In the genomic region with DNA sequence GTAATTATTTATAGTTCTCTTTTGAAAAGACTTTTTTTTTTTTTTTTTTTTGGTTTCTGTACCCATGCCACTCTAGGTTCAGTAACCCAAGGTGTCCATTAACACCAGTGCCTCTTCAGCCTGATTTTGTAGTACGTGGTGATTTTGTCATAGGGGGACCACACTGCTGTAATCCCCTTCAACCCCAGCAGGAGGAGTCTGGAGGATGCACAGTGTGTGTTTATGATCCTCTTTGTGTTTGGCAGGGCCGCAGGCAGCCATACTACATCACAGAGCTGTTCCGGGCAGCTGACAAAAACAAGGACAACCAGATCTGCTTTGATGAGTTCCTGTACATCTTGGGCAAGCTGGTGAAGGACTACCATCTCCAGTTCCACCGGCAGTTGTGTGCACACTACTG, we compare ENCODE assay signal across 13 mouse cellular contexts. TPM values are rescaled to one million over a fixed set of nuclear protein-coding genes. Genes with fewer than 3 reads are reported as not detected.
DNase-seq lines count a peak whose midpoint lies in the region; ATAC-seq and TF ChIP-seq lines count a peak whose summit lies in the region.
"Had no signal": no experiment of that assay in that cellular context is flagged by ENCODE, and none has a peak within 500 bp of the region (broad histone marks: within the 10 kb centered on the region; RNA-seq: fewer than 3 reads in every experiment).

No protein-coding gene starts in this region.

- 71% methylated on average over 4 of the region's 4 CpGs for WGBS in intestine, postnatal 0 days
- WGBS in intestine, embryonic 15.5 days, result 69% methylated on average over 4 of the region's 4 CpGs
- 80% methylated on average over 4 of the region's 4 CpGs for WGBS in neural tube, embryonic 15.5 days

- H3K27ac ChIP-seq in intestine, postnatal 0 days (ENCODE audit: low read depth, low read length), result no peak overlapping the region
- H3K27ac ChIP-seq in intestine, embryonic 15.5 days, result no peak overlapping the region
- no peak overlapping the region for H3K27ac ChIP-seq in neural tube, embryonic 15.5 days (replicated peaks)
- H3K27ac ChIP-seq: embryonic facial prominence, embryonic 15.5 days; gastrocnemius, adult 2 months; hindbrain, embryonic 12.5 days; liver, embryonic 15.5 days had no signal

- no peak for ATAC-seq in intestine, postnatal 0 days
- ATAC-seq in intestine, embryonic 15.5 days, result no peak
- ATAC-seq in common myeloid progenitor, adult 5-6 weeks (replicated peaks; ENCODE audit: low read depth, poor library complexity, severe bottlenecking), result peak; percentile 62; the same call in 1 of the 2 replicates
- ATAC-seq in neural tube, embryonic 15.5 days (ENCODE audit: low FRiP score), result no peak
- ATAC-seq in cerebellum, adult (ENCODE audit: insufficient number of reproducible peaks, low FRiP score, low TSS enrichment), result no peak

- H3K4me3 ChIP-seq in intestine, postnatal 0 days (ENCODE audit: low read depth, low read length), result no peak overlapping the region
- no peak overlapping the region for H3K4me3 ChIP-seq in intestine, embryonic 15.5 days (replicated peaks)
- no peak overlapping the region for H3K4me3 ChIP-seq in neural tube, embryonic 15.5 days (replicated peaks)
- H3K4me3 ChIP-seq: embryonic facial prominence, embryonic 15.5 days; gastrocnemius, adult 2 months; hindbrain, embryonic 12.5 days; liver, embryonic 15.5 days had no signal

- no peaks in the 10 kb centered on the region for H3K4me1 ChIP-seq in intestine, postnatal 0 days (replicated peaks; ENCODE audit: control insufficient read depth, insufficient read depth, low read length)
- no peaks in the 10 kb centered on the region for H3K4me1 ChIP-seq in intestine, embryonic 15.5 days (replicated peaks)
- H3K4me1 ChIP-seq in neural tube, embryonic 15.5 days, result no peaks in the 10 kb centered on the region
- H3K4me1 ChIP-seq: embryonic facial prominence, embryonic 15.5 days; hindbrain, embryonic 12.5 days; liver, embryonic 15.5 days had no signal

- TF ChIP-seq CTCF in intestine, postnatal 0 days (IDR thresholded peaks at IDR 0.05; ENCODE audit: low read depth), result peak; percentile 58

- no peaks in the 10 kb centered on the region for H3K27me3 ChIP-seq in intestine, postnatal 0 days (replicated peaks; ENCODE audit: control insufficient read depth, insufficient read depth, low read length)
- peaks cover 5% of the 10 kb centered on the region for H3K27me3 ChIP-seq in intestine, embryonic 15.5 days (replicated peaks)
- 0 out of 2 replicates have a peak, but pooled peaks cover 5% of the 10 kb centered on the region for H3K27me3 ChIP-seq in neural tube, embryonic 15.5 days (replicated peaks)
- H3K27me3 ChIP-seq: liver, embryonic 15.5 days had no signal

- no peak overlapping the region for H3K4me2 ChIP-seq in intestine, postnatal 0 days (replicated peaks; ENCODE audit: low read depth)
- no peak overlapping the region for H3K4me2 ChIP-seq in intestine, embryonic 15.5 days (replicated peaks)
- H3K4me2 ChIP-seq in neural tube, embryonic 15.5 days, result no peak overlapping the region
- H3K4me2 ChIP-seq: embryonic facial prominence, embryonic 15.5 days; hindbrain, embryonic 12.5 days; liver, embryonic 15.5 days had no signal

- no peak overlapping the region for H3K9ac ChIP-seq in intestine, postnatal 0 days (ENCODE audit: low read depth, low read length)
- H3K9ac ChIP-seq in intestine, embryonic 15.5 days, result no peak overlapping the region
- H3K9ac ChIP-seq in neural tube, embryonic 15.5 days (replicated peaks), result no peak overlapping the region
- H3K9ac ChIP-seq: embryonic facial prominence, embryonic 15.5 days; hindbrain, embryonic 12.5 days; liver, embryonic 15.5 days had no signal

- no peaks in the 10 kb centered on the region for H3K36me3 ChIP-seq in intestine, postnatal 0 days (ENCODE audit: control insufficient read depth, insufficient read depth)
- H3K36me3 ChIP-seq in intestine, embryonic 15.5 days, result no peaks in the 10 kb centered on the region
- no peaks in the 10 kb centered on the region for H3K36me3 ChIP-seq in neural tube, embryonic 15.5 days
- H3K36me3 ChIP-seq: embryonic facial prominence, embryonic 15.5 days; hindbrain, embryonic 12.5 days; liver, embryonic 15.5 days had no signal

- H3K9me3 ChIP-seq in intestine, postnatal 0 days (ENCODE audit: control insufficient read depth), result no peaks in the 10 kb centered on the region
- no peaks in the 10 kb centered on the region for H3K9me3 ChIP-seq in intestine, embryonic 15.5 days
- H3K9me3 ChIP-seq in neural tube, embryonic 15.5 days (replicated peaks), result no peaks in the 10 kb centered on the region
- H3K9me3 ChIP-seq: embryonic facial prominence, embryonic 15.5 days; hindbrain, embryonic 12.5 days; liver, embryonic 15.5 days had no signal

- DNase-seq in thymus, postnatal 0 days (ENCODE audit: low spot score), result peak; percentile 10
- DNase-seq in thymus, adult 18-20 months, result no peak
- DNase-seq: cerebellum, adult 11 months; gastrocnemius, adult 2 months had no signal

RNA-seq across cellular contexts. Expression of a gene that starts 3.6 kb away (rescaled TPM):
- 0.12 TPM in 1 of 2 replicates, not detected in the other for polyA plus RNA-seq in intestine, postnatal 0 days (2015; fragmentation: Nextera tagmentation; extraction: Ambion mirVana)
- polyA plus RNA-seq in intestine, embryonic 15.5 days (2015; fragmentation: Nextera tagmentation; extraction: Ambion mirVana), result 0.13 and 0.44 TPM in 2 replicates
- 0.28 and 0.38 TPM in 2 replicates for polyA plus RNA-seq in thymus, postnatal 0 days (2015; fragmentation: Nextera tagmentation; extraction: Ambion mirVana)
- total RNA-seq in common myeloid progenitor, adult 5-6 weeks (2017), result not detected in 2 replicates
- polyA plus RNA-seq in neural tube, embryonic 15.5 days (2015; fragmentation: Nextera tagmentation; extraction: Ambion mirVana), result not detected in 2 replicates
- polyA plus RNA-seq: hindbrain, embryonic 12.5 days; liver, embryonic 15.5 days had no signal

RNA-seq across cellular contexts. Expression of a gene that starts 11.4 kb away (rescaled TPM):
- 2.7 and 4.6 TPM in 2 replicates for polyA plus RNA-seq in intestine, postnatal 0 days (2015; fragmentation: Nextera tagmentation; extraction: Ambion mirVana)
- polyA plus RNA-seq in intestine, embryonic 15.5 days (2015; fragmentation: Nextera tagmentation; extraction: Ambion mirVana), result 30.3 and 46.1 TPM in 2 replicates
- 77.0 and 115 TPM in 2 replicates for polyA plus RNA-seq in thymus, postnatal 0 days (2015; fragmentation: Nextera tagmentation; extraction: Ambion mirVana)
- total RNA-seq in common myeloid progenitor, adult 5-6 weeks (2017), result 430 and 433 TPM in 2 replicates
- 9.2 and 16.0 TPM in 2 replicates for polyA plus RNA-seq in neural tube, embryonic 15.5 days (2015; fragmentation: Nextera tagmentation; extraction: Ambion mirVana)
- total RNA-seq: gastrocnemius, adult 2 months had no signal

RNA-seq across cellular contexts. Expression of a gene that starts 38.1 kb away (rescaled TPM):
- 2.8 and 3.3 TPM in 2 replicates for polyA plus RNA-seq in intestine, postnatal 0 days (2015; fragmentation: Nextera tagmentation; extraction: Ambion mirVana)
- polyA plus RNA-seq in intestine, embryonic 15.5 days (2015; fragmentation: Nextera tagmentation; extraction: Ambion mirVana), result 17.5 and 30.8 TPM in 2 replicates
- 26.1 and 50.1 TPM in 2 replicates for polyA plus RNA-seq in thymus, postnatal 0 days (2015; fragmentation: Nextera tagmentation; extraction: Ambion mirVana)
- 306 and 341 TPM in 2 replicates for total RNA-seq in common myeloid progenitor, adult 5-6 weeks (2017)
- 6.2 and 12.6 TPM in 2 replicates for polyA plus RNA-seq in neural tube, embryonic 15.5 days (2015; fragmentation: Nextera tagmentation; extraction: Ambion mirVana)

RNA-seq across cellular contexts. Expression of a gene that starts 44.7 kb away (rescaled TPM):
- 374 and 424 TPM in 2 replicates for polyA plus RNA-seq in intestine, postnatal 0 days (2015; fragmentation: Nextera tagmentation; extraction: Ambion mirVana)
- polyA plus RNA-seq in intestine, embryonic 15.5 days (2015; fragmentation: Nextera tagmentation; extraction: Ambion mirVana), result 412 and 430 TPM in 2 replicates
- polyA plus RNA-seq in thymus, postnatal 0 days (2015; fragmentation: Nextera tagmentation; extraction: Ambion mirVana), result 164 and 165 TPM in 2 replicates
- total RNA-seq in common myeloid progenitor, adult 5-6 weeks (2017), result 8.0 and 14.7 TPM in 2 replicates
- 43.6 and 90.4 TPM in 2 replicates for polyA plus RNA-seq in neural tube, embryonic 15.5 days (2015; fragmentation: Nextera tagmentation; extraction: Ambion mirVana)

RNA-seq across cellular contexts. Expression of a gene that starts 49.1 kb away (rescaled TPM):
- 4.1 and 5.6 TPM in 2 replicates for polyA plus RNA-seq in intestine, postnatal 0 days (2015; fragmentation: Nextera tagmentation; extraction: Ambion mirVana)
- 15.0 and 15.7 TPM in 2 replicates for polyA plus RNA-seq in intestine, embryonic 15.5 days (2015; fragmentation: Nextera tagmentation; extraction: Ambion mirVana)
- 0.51 and 1.2 TPM in 2 replicates for polyA plus RNA-seq in thymus, postnatal 0 days (2015; fragmentation: Nextera tagmentation; extraction: Ambion mirVana)
- total RNA-seq in common myeloid progenitor, adult 5-6 weeks (2017), result not detected in 2 replicates
- not detected in 2 replicates for polyA plus RNA-seq in neural tube, embryonic 15.5 days (2015; fragmentation: Nextera tagmentation; extraction: Ambion mirVana)
- total RNA-seq: left cerebral cortex, adult 18-20 months had no signal
- polyA plus RNA-seq: hindbrain, embryonic 12.5 days; liver, embryonic 15.5 days had no signal
